Mouse (Mus musculus): ENCODE data around the gene Dennd1a. TPM values are rescaled to one million over a fixed set of nuclear protein-coding genes. Genes with fewer than 3 reads are reported as not detected.

The Dennd1a gene
- polyA plus RNA-seq, 1 experiment from 2014 or later: 30.3 TPM

- ChIA-PET CTCF (interaction anchor here (0.6 to 0.9 kb wide), 2 partner anchors 35 to 127 kb away, joined by 3 read pairs; no protein-coding TSS in a partner anchor), POLR2A (no interaction called here)
- no peaks in the 10 kb centered on the region for H3K27me3 ChIP-seq
- in situ Hi-C loops (cut with MboI; ENCODE audit: low pct_unique_long_range_greater_than_20kb): no loop called here
- no peak for TF ChIP-seq CTCF (IDR thresholded peaks at IDR 0.05)
- DNase-seq (ENCODE audit: low read depth, low spot score) (no peak), ATAC-seq (no peak)
Measured at GRCm38 (mm10) chr2:38142210-38142609, 145.0 kb downstream of the Dennd1a start.

DNA sequence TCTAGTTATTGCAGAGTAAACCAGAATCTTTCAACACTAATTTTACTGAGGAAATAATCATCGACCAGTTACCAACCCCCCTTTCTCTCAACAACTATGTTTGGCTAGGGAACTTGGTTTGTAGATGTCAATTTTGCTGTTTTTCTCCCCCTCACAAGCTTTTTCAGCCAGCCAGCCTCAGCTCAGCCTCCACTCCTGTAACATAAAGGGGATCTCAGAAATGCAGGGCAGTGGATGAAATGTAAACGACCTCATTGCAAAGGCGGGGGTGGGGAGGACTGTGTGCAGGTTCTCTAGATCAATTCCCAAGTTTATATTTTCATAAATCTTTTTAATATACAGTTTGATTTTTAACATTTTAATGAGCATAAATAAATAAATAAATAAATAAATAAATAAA is 147.7 kb downstream of the Dennd1a start:
- in situ Hi-C loops (cut with MboI; ENCODE audit: low pct_unique_long_range_greater_than_20kb): no loop called here
- TF ChIP-seq CTCF (IDR thresholded peaks at IDR 0.05): no peak
- CTCF ChIA-PET: no interaction called here
- ATAC-seq (no peak), DNase-seq (ENCODE audit: low read depth, low spot score) (no peak)
- POLR2A ChIA-PET: no interaction called here
- H3K27me3 ChIP-seq: no peaks in the 10 kb centered on the region

DNA sequence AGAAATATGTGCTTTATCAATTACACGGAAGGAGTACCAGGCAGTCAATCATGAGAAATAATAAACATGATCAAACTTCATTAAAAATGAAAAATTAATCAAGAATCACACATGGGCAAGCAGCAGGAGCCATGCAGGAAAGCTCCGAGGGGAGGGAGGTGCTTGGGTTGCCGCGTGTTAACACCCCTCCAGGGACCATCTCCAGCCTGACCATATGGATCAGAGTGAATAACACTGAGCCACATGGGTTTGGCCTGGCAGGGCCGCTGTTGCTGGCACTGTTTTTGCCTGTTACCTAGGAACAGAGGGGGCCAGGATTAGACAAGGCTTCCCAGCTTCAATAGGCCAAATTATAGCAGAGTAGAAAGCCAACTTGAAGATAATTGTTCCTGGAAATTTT is 150.1 kb downstream of the Dennd1a start:
- ATAC-seq (no peak), DNase-seq (ENCODE audit: low read depth, low spot score) (no peak)
- ChIA-PET POLR2A (no interaction called here), CTCF (no interaction called here)
- in situ Hi-C loops (cut with MboI; ENCODE audit: low pct_unique_long_range_greater_than_20kb): no loop called here
- no peak for TF ChIP-seq CTCF (IDR thresholded peaks at IDR 0.05)
- H3K27me3 ChIP-seq: no peaks in the 10 kb centered on the region

GRCm38 (mm10) chr2:38135427-38135826 is 151.8 kb downstream of the Dennd1a start:
- no peaks in the 10 kb centered on the region for H3K27me3 ChIP-seq
- CTCF ChIA-PET: no interaction called here
- ATAC-seq (no peak), DNase-seq (ENCODE audit: low read depth, low spot score) (no peak)
- no peak for TF ChIP-seq CTCF (IDR thresholded peaks at IDR 0.05)
- POLR2A ChIA-PET: no interaction called here
- in situ Hi-C loops (cut with MboI; ENCODE audit: low pct_unique_long_range_greater_than_20kb): no loop called here

DNA sequence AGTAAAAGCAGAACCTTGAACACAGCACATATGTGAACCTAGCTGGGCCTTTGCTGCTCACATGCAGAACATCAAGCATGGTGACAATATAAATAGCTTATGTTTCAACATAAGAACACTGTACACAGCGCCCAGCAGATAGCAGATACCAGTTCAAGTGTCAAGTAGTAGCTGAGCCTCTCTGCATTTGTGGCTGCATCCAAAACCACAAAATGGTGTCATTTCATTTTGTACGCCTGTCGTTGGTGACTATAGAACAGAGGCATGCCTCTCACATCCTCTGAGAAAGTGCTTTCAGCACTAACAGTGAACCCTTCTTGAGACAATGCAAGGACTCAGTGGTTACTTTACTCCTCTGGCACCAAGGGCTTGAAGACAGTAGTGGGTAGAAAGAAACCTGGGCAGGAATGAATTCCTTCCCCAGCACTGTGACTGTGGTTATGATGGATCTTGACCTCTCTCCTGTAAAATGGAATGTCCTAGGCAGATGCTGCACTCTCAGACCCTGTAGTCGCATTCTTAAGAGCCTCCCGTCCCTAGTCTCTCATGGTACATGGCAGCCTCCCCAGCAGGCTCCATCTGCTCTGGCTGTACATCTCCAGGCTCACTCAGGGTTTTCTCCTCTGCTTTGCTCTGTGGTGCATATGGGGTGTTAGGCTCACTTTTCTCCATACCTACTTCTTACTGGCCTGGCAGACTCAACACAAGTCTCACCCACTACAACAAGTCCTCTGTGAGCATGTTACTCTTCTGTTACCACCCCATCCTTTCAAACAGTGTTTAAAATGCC is 154.0 kb downstream of the Dennd1a start:
- ChIA-PET CTCF (interaction anchor here (1.3 to 2.2 kb wide), 3 partner anchors 15 to 243 kb away, joined by 3 to 4 read pairs (median 4); no protein-coding TSS in a partner anchor), POLR2A (no interaction called here)
- ATAC-seq (no peak), DNase-seq (ENCODE audit: low read depth, low spot score) (no peak)
- no peak for TF ChIP-seq CTCF (IDR thresholded peaks at IDR 0.05)
- in situ Hi-C loops (cut with MboI; ENCODE audit: low pct_unique_long_range_greater_than_20kb): no loop called here
- H3K27me3 ChIP-seq: no peaks in the 10 kb centered on the region

DNA sequence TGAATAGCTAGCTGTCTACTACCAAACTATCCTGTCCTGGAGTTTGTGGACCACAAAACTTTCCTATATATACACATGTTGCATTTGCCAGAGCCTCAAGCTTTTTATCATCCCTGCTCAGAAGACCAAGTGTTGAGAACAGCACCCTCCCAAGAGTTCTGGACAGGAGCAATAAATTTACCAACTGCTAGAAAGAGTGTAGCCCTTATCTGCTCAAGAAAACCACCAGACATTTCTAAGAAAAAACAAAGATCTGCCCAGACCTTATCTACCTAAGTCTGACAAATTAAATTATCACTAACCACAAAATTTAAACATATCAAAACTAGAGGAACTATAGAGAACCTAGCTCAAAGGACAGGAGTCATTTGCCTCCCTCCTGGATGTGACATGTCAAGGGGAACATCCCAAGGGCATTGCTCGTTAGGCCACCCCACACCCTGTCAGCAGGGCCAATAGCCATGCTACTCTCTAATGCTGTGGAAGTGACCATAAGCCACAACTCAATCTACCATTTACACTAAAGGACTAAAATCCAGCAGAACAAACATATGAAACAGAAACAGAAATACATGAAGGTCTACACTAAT is 154.9 kb downstream of the Dennd1a start:
- CTCF ChIA-PET: interaction anchor here (1.3 to 2.2 kb wide), 3 partner anchors 16 to 244 kb away, joined by 3 to 4 read pairs (median 4); no protein-coding TSS in a partner anchor
- no peak for ATAC-seq
- POLR2A ChIA-PET: no interaction called here
- in situ Hi-C loops (cut with MboI; ENCODE audit: low pct_unique_long_range_greater_than_20kb): no loop called here
- H3K27me3 ChIP-seq: no peaks in the 10 kb centered on the region
- TF ChIP-seq CTCF (IDR thresholded peaks at IDR 0.05): no peak
- DNase-seq (ENCODE audit: low read depth, low spot score): no peak

GRCm38 (mm10) chr2:38131538-38131937 is 155.7 kb downstream of the Dennd1a start:
- no peak for ATAC-seq
- in situ Hi-C loops (cut with MboI; ENCODE audit: low pct_unique_long_range_greater_than_20kb): no loop called here

GRCm38 (mm10) chr2:38129961-38130802 is 157.0 kb downstream of the Dennd1a start:
- ATAC-seq (peak; percentile 67), DNase-seq (ENCODE audit: low read depth, low spot score) (peak; percentile 62)
- in situ Hi-C loops (cut with MboI; ENCODE audit: low pct_unique_long_range_greater_than_20kb): no loop called here
- TF ChIP-seq CTCF (IDR thresholded peaks at IDR 0.05): no peak
- POLR2A ChIA-PET: no interaction called here
- CTCF ChIA-PET: no interaction called here
- H3K27me3 ChIP-seq: no peaks in the 10 kb centered on the region

More at GRCm38 (mm10) chr2:38131538-38131937, 155.7 kb downstream of the Dennd1a start:
- no peaks in the 10 kb centered on the region for H3K27me3 ChIP-seq
- no peak for DNase-seq (ENCODE audit: low read depth, low spot score)
- TF ChIP-seq CTCF (IDR thresholded peaks at IDR 0.05): no peak
- POLR2A ChIA-PET: no interaction called here
- CTCF ChIA-PET: interaction anchor here (1.5 to 2.2 kb wide), 2 partner anchors 17 to 244 kb away, joined by 4 read pairs; no protein-coding TSS in a partner anchor

- H3K27me3 ChIP-seq: no peaks in the 10 kb centered on the region
- no peak for TF ChIP-seq CTCF (IDR thresholded peaks at IDR 0.05)
- in situ Hi-C loops (cut with MboI; ENCODE audit: low pct_unique_long_range_greater_than_20kb): no loop called here
- ChIA-PET POLR2A (no interaction called here), CTCF (no interaction called here)
- DNase-seq (ENCODE audit: low read depth, low spot score) (no peak), ATAC-seq (no peak)
Measured at GRCm38 (mm10) chr2:38126383-38126732, 160.8 kb downstream of the Dennd1a start.

DNA sequence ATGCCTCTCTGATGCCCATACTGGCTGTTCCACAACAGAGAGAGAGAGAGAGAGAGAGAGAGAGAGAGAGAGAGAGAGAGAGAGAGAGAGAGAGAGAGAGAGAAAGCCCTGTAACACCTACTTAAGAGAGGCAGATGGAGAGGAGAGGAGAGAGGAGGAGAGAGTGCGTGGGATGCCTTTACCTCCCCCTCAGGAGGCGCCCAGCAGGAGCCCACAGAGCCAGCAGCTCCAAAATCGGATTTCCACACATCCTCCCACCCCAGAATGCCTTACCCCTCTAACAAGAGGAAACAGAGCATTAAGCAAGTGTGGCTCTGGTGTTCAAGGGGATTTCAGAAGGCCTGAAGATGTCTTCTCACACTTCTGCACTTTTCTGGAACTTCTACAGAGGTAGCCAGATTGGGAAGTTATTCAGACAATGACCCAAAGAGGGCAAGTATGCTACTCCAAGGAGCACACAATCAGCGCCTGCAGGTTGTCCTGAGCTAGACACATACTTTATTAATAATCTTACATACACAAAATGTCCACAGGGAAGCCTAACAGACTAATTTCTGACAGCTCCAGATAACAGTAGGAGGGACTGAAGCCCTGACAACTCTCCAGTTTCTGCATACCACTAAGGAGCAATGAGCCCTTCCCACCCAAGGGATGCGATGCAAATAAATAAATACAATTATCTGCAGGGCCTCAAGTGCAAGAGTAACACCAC is 161.4 kb downstream of the Dennd1a start:
- H3K27me3 ChIP-seq: no peaks in the 10 kb centered on the region
- ChIA-PET POLR2A (no interaction called here), CTCF (no interaction called here)
- no peak for TF ChIP-seq CTCF (IDR thresholded peaks at IDR 0.05)
- DNase-seq (ENCODE audit: low read depth, low spot score) (no peak), ATAC-seq (no peak)
- in situ Hi-C loops (cut with MboI; ENCODE audit: low pct_unique_long_range_greater_than_20kb): no loop called here

All from Patski (cell line).